9 mouse cellular contexts compared by ENCODE assay signal in genomic region chr7:99547584-99548487, GRCm38 (mm10). TPM values are rescaled to one million over a fixed set of nuclear protein-coding genes. Genes with fewer than 3 reads are reported as not detected.
DNase-seq lines count a peak whose midpoint lies in the region; ATAC-seq lines count a peak whose summit lies in the region.
"Had no signal": no experiment of that assay in that cellular context is flagged by ENCODE, and none has a peak within 500 bp of the region (broad histone marks: within the 10 kb centered on the region; RNA-seq: fewer than 3 reads in every experiment).

No protein-coding gene starts in this region.

- peak; percentile 36 for DNase-seq in embryo, embryonic 11 days
- no peak for DNase-seq in embryo, embryonic 10 days (ENCODE audit: low spot score)
- no peak for DNase-seq in kidney, adult 18-20 months
- peak; percentile 66 for DNase-seq in adipocyte (ENCODE audit: low spot score)
- DNase-seq in limb, embryonic 11.5 days (ENCODE audit: low spot score), result peak; percentile 47
- no peak for DNase-seq in layer of hippocampus, adult 9-10 months (ENCODE audit: low spot score)
- no peak for DNase-seq in gastrocnemius, postnatal 25 days
- DNase-seq: gastrocnemius, postnatal 36 days had no signal

- H3K4me3 ChIP-seq in kidney, embryonic 14.5 days (ENCODE audit: low read length), result no peak overlapping the region
- H3K4me3 ChIP-seq in limb, embryonic 11.5 days (ENCODE audit: low read depth, low read length), result no peak overlapping the region

- peaks cover 24% of the 10 kb centered on the region; the same call in 1 of the 2 replicates for H3K4me1 ChIP-seq in kidney, embryonic 14.5 days (ENCODE audit: control insufficient read depth, insufficient read depth, low read length)
- peaks cover 31% of the 10 kb centered on the region for H3K4me1 ChIP-seq in limb, embryonic 11.5 days (ENCODE audit: control insufficient read depth, insufficient read depth, low read length)

- peak overlapping the region; percentile 17; the same call in 1 of the 2 replicates for H3K27ac ChIP-seq in kidney, embryonic 14.5 days (ENCODE audit: low read depth, low read length)
- H3K27ac ChIP-seq in limb, embryonic 11.5 days (replicated peaks; ENCODE audit: low read depth, low read length), result 0 out of 2 replicates have a peak overlapping the region, but pooled peaks have one; percentile 2

- H3K4me2 ChIP-seq in kidney, embryonic 14.5 days (replicated peaks; ENCODE audit: low read depth, low read length), result no peak overlapping the region
- H3K4me2 ChIP-seq in limb, embryonic 11.5 days (ENCODE audit: low read depth, severe bottlenecking), result no peak overlapping the region

- no peaks in the 10 kb centered on the region for H3K36me3 ChIP-seq in kidney, embryonic 14.5 days (ENCODE audit: control insufficient read depth, insufficient read depth, low read length)
- H3K36me3 ChIP-seq in limb, embryonic 11.5 days (ENCODE audit: control insufficient read depth, insufficient read depth, low read length), result no peaks in the 10 kb centered on the region

- 32% methylated on average over 11 of the region's 11 CpGs for WGBS in kidney, embryonic 14.5 days
- WGBS in limb, embryonic 11.5 days, result 45% methylated on average over 10 of the region's 11 CpGs

- H3K9me3 ChIP-seq in kidney, embryonic 14.5 days (ENCODE audit: control insufficient read depth, low read length), result no peaks in the 10 kb centered on the region
- H3K9me3 ChIP-seq in limb, embryonic 11.5 days (ENCODE audit: control insufficient read depth, low read length), result no peaks in the 10 kb centered on the region

- ATAC-seq in kidney, embryonic 14.5 days (ENCODE audit: low FRiP score, low TSS enrichment), result peak; percentile 61
- peak; percentile 53; the same call in 1 of the 2 replicates for ATAC-seq in limb, embryonic 11.5 days (ENCODE audit: insufficient number of reproducible peaks, low FRiP score, low TSS enrichment, low read depth)

- H3K9ac ChIP-seq in kidney, embryonic 14.5 days (ENCODE audit: low read depth, low read length), result 0 out of 2 replicates have a peak overlapping the region, but pooled peaks have one; percentile 12
- H3K9ac ChIP-seq in limb, embryonic 11.5 days (ENCODE audit: low read length), result no peak overlapping the region

- no peaks in the 10 kb centered on the region for H3K27me3 ChIP-seq in kidney, embryonic 14.5 days (ENCODE audit: control insufficient read depth, insufficient read depth, low read length)
- H3K27me3 ChIP-seq in limb, embryonic 11.5 days (ENCODE audit: control insufficient read depth, insufficient read depth, low read length), result no peaks in the 10 kb centered on the region

RNA-seq across cellular contexts. Expression of gene Arrb1, which starts 12.6 kb away (rescaled TPM):
- 3.5 and 3.6 TPM in 2 replicates for polyA plus RNA-seq in kidney, embryonic 14.5 days (2014; fragmentation: Nextera tagmentation; extraction: Ambion mirVana)
- 2.9 and 3.3 TPM in 2 replicates for polyA plus RNA-seq in limb, embryonic 11.5 days (2014; fragmentation: Nextera tagmentation; extraction: Ambion mirVana)
- 10 to 100 TPM; 12.4 to 15.6 TPM for total RNA-seq in gastrocnemius, postnatal 25 days (2021)

Comparison
In these comparisons a context has a peak if more than half of its experiments do, and no peak if none do; other contexts are left out.
1. DNase-seq: peak in embryo, embryonic 11 days (single experiment), adipocyte (single experiment) and limb, embryonic 11.5 days (single experiment); none in embryo, embryonic 10 days (single experiment), kidney, adult 18-20 months (single experiment), layer of hippocampus, adult 9-10 months (single experiment) and gastrocnemius, postnatal 25 days (single experiment).